Mouse (Mus musculus): ENCODE data around the gene Rpa2.

The Rpa2 gene

GRCm38 (mm10) chr4:132805146-132805545 is 37.0 kb downstream of the Rpa2 start:
- no peak for DNase-seq

DNA sequence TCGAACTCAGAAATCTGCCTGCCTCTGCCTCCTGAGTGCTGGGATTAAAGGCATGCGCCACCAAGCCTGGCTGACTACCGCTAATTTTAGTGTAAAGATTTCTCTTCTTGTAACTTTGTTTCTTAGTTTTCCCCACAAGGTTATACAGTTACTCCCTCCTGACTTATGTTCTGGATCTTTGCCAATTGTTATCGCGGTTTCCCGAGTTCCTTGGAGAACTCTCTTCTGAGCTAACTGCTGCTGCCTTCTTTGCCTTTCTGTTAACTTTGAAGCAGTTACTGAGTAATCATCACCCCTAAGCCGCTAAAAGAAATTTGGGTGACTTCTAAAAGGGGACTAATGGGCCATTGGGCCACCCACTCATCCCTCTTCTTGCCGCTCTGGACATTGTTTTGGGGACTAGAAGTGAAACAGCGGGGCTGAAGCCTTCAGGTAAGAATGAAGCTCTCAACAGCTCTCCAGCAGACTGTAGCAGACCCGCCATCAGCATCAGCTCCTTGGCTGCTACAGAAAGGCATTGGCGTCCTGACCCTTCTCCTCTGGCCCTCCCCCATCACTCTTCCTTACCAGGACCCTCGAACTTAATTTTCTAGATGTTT is 37.6 kb downstream of the Rpa2 start:
- no peak for DNase-seq

DNA sequence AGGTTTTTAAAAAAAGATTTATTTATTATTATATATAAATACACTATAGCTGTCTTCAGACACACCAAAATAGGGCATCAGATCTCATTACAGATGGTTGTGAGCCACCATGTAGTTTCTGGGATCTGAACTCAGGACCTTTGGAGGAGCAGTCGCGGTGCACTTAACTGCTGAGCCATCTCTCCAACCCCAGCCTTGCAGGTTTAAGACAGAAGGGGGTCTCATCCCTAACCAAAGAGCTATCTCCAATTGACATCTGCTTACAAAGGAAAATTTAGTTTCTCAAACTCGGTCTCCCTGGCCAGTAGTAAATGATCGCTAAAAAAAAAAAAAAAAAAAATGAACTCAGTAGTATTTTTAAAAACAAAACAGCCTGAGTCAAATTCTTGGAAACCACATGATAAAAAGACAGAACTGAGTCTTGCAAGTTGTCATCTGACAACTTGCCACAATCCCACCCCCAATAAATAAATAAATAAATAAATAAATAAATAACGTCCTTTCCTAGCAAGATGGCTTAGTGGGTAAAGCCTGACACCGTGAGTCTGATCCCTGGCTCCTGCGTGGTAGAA is 38.6 kb downstream of the Rpa2 start:
- DNase-seq, result no peak

DNA sequence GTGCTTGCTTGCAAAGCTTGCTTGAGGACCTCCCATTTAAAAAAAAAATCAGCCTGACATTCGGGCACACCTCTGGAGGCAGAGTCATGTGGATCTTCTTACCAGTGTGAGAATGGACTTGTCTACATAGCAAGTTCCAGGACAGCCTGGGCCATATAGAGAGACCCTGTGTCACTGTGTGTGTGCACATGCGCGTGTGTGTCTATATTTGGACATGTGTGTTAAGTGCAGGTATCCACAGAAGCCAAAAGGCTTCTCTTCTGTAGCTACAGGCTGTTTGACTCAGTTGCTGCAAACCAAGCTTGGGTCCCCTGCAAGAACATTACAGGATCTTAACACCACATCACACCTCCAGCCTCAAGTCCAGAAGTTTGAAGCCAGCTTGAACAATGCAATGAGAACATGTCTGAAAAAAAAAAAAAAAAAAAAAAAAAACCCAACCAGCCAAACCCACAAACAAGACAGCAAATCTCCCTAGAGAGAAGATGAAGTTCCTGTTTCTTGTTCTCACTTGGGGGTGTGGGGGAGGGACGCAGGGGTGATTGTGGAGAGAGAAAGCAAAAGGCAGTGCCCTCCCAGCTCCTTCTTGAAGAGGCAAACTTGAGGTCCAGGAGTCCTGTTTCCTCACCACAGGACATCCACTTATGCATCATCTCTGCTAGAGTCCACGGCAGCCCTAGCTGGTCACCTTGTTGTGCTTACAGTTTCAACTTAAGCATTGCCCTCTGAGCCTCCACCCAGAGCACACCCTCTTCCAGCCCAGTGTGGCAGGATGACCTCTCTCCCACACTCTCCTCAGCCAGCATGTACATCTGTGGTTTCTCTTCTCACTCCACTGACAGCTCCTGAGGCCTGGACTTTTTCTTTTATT is 39.9 kb downstream of the Rpa2 start:
- no peak for DNase-seq

GRCm38 (mm10) chr4:132809621-132810020 is 41.5 kb downstream of the Rpa2 start:
- no peak for DNase-seq

- no peak for DNase-seq
These were observed 48.3 kb downstream of the Rpa2 start for GRCm38 (mm10) chr4:132816404-132816803.

DNA sequence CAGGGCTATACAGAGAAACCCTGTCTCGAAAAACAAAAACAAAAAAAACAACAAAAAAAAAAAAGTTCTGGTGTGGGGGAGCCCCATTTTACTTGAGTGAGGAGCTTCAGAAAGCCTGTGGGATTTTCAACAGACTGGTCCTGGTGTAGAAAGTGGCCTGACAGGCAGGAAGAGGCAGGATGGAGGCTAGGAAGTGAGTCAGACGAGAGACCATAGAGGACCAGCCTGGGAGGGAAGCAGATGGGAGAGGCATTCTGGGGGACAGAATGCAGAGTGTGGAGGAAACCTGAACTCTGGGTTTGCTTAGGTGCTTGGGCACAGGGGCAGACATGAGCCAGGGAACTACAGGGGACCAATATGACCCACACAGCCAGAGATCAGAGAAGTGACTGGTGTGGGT is 48.7 kb downstream of the Rpa2 start:
- DNase-seq, result no peak

DNA sequence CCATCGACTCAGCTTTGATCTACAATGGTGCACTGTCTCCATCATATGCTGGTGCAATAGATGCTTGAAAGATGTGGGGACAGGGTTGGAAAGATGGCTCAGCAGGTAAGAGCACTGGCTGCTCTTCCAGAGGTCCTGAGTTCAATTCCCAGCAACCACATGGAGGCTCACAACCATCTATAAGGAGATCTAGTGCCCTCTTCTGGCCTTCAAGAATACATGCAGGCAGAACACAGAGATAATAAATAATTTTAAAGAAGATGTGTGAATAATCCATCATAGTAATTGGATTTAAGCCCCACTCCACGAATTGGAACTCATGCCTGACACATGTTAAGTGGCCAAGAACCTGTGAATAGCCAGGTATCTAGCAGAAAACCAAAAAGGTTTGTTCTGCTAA is 50.3 kb downstream of the Rpa2 start:
- DNase-seq, result no peak

- no peak for DNase-seq
These were observed 55.7 kb downstream of the Rpa2 start for GRCm38 (mm10) chr4:132823614-132824366.

Data from cerebellum, adult 11 months (tissue).